Mouse (Mus musculus): ENCODE measurements around the gene Pi4k2a. TPM values are rescaled to one million over a fixed set of nuclear protein-coding genes. Genes with fewer than 3 reads are reported as not detected.

Pi4k2a gene
- 10 to 100 TPM; 12.0 to 26.5 TPM for polyA plus RNA-seq (2012; fragmentation: generic; extraction: Trizol)

DNA sequence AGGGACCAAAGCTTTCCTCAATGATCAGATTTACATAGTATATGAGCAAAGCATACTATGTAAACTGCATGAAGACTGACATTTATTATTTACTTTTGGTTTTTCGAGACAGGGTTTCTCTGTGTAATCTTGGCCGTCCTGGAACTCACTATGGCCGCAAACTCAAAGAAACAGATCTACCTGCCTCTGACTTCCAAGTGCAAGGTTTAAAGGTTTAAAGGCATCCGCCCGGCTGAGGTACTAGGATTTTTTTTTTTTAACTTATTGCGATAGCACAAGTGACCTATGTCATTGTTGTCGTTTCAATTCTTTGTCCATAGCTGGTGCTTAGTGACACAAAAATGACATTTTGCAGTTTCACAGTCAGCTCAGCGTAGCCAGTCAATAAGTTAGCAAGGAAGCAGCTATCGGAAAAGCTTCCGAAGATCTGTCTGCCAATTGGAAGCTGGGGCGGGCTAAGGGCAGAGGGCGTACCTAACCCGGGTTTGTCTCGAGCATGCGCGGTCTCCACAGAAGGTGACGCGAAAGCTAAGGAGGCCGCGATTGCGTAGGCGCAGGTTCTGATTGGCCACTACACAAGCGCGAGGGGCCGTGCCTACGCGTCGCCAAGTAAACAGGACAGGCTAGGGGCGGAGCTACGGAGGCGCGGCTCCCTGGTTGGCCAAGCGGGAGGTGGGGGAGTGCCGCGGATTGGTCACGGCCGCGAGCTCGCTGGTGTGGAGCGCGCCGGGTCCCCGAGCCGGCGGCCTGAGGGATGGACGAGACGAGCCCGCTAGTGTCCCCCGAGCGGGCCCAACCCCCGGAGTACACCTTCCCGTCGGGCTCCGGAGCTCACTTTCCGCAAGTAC, at the start of gene Pi4k2a:
Gene Pi4k2a (plus strand): TSS at position 723 of the 848 bp plus-strand sequence.

GRCm38 (mm10) chr19:42045269-42046102, 44.8 kb upstream of the Pi4k2a start, which contains the start of gene Hoga1:
TSS of gene Hoga1 (plus strand) at chr19:42045610.

DNA sequence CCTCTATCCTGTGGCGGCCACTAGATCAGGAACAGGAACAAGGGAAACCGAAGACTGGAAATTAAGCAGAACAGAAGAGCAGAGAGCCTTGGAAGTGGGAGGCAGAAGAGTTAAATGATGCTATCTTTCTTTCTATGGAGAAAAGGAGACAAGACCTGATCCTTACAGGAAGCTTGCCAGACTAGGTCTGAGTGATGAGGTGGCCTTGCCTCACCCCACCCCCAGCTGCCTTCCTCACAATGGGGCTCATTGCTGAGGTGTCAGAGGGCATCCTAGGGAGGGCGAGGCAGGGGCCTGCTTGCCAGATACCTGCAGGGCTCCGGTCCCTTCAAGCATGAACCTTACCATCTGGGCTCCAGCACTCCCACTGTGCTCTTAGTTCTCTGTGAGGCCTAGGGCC, 38.3 kb upstream of the Pi4k2a start, which contains the start of gene 4933411K16Rik:
Gene 4933411K16Rik (plus strand): TSS at position 301 of the 400 bp plus-strand sequence.

GRCm38 (mm10) chr19:42086166-42086565, 4.1 kb upstream of the Pi4k2a start, which contains the start of gene Morn4:
TSS of gene Morn4 (minus strand) at chr19:42086357.

GRCm38 (mm10) chr19:42128787-42129508, 38.7 kb downstream of the Pi4k2a start, which contains the start of gene Avpi1:
TSS of gene Avpi1 (minus strand) at chr19:42129059.

DNA sequence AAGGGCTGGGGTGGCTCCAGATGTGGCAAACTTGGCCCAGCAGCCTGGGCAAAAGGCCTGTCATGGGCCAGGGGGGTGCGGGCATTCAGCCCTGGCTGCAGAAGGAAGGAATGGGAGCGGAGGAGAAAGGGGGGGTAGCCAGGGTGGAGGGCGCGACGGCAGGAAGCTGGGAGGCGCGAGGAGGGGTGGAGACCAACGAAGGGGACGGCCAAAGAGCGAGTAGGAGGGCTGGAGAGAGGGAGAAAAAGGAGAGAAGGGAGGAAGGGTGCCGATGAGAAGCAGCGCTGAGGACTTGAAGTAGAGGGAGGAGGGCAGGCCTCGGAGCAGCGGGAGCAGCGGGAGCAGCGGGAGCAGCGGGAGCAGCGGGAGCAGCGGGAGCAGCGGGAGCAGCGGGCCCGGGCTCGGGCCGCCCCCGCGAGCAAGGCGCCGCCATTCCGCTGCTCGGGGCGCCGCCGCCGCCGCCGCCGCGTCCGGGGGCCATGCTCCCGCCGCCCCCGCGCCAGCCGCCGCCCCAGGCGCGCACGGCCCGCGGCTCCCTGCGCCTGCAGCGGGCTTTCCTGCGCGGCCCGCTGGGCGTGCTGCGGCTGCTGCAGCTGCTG, 57.0 kb downstream of the Pi4k2a start, which contains the start of gene Marveld1:
Gene Marveld1 (plus strand): TSS at position 231 of the 599 bp plus-strand sequence.

DNA sequence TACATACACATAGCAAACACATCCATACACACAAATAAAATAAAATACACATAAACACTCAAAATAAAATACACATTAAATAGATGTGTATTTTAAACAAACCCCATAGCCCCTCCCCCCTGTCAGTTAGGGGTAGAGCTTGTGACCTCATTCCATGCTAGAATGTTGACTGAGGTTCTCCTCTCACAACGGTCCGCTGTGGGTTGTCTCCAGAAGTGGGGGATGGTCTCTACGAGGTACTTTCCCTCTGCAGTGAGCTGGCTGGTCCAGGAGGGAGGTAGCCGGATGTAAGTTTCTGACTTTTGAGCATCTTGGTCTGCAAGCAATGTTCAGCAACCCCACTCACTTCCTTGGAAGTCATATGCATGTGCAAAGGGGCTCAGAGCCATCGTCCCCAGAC, 73.5 kb downstream of the Pi4k2a start, which contains the start of gene Zfyve27:
Gene Zfyve27 (plus strand): TSS at position 188 of the 400 bp plus-strand sequence.

Other genes with a start within 250 kb of the Pi4k2a start
- 1 to 10 TPM in 1 of 2 experiments, under 1 TPM in 1; 0.50 to 4.9 TPM for gene Frat2, start 242.3 kb upstream of the Pi4k2a start, polyA plus RNA-seq (2012; fragmentation: generic; extraction: Trizol)
- gene Rrp12, start 194.3 kb upstream of the Pi4k2a start, polyA plus RNA-seq (2012; fragmentation: generic; extraction: Trizol): 10 to 100 TPM in 1 of 2 experiments, 1 to 10 TPM in 1; 5.0 to 21.2 TPM
- 100 to 1,000 TPM; 304 to 538 TPM for gene Pgam1, start 178.5 kb upstream of the Pi4k2a start, polyA plus RNA-seq (2012; fragmentation: generic; extraction: Trizol)
- gene Exosc1, start 157.0 kb upstream of the Pi4k2a start, polyA plus RNA-seq (2012; fragmentation: generic; extraction: Trizol): 10 to 100 TPM; 21.8 to 30.0 TPM
- 10 to 100 TPM; 48.3 to 54.1 TPM for gene Zdhhc16, start 157.0 kb upstream of the Pi4k2a start, polyA plus RNA-seq (2012; fragmentation: generic; extraction: Trizol)
- 10 to 100 TPM; 24.7 to 41.5 TPM for gene Mms19, start 109.3 kb upstream of the Pi4k2a start, polyA plus RNA-seq (2012; fragmentation: generic; extraction: Trizol)
- gene Ubtd1, start 108.7 kb upstream of the Pi4k2a start, polyA plus RNA-seq (2012; fragmentation: generic; extraction: Trizol): 10 to 100 TPM; 51.9 to 95.9 TPM
- gene Ankrd2, start 54.5 kb upstream of the Pi4k2a start, polyA plus RNA-seq (2012; fragmentation: generic; extraction: Trizol): under 1 TPM; 0.08 to 0.25 TPM
- gene Hoga1, start 44.9 kb upstream of the Pi4k2a start, polyA plus RNA-seq (2012; fragmentation: generic; extraction: Trizol): 1 to 10 TPM in 1 of 2 experiments, under 1 TPM in 1; 0.44 to 3.4 TPM
- gene 4933411K16Rik, start 38.2 kb upstream of the Pi4k2a start, polyA plus RNA-seq (2012; fragmentation: generic; extraction: Trizol): under 1 TPM; 0.02 to 0.35 TPM
- 10 to 100 TPM; 17.0 to 38.3 TPM for gene Morn4, start 4.1 kb upstream of the Pi4k2a start, polyA plus RNA-seq (2012; fragmentation: generic; extraction: Trizol)
- 100 to 1,000 TPM in 1 of 2 experiments, 10 to 100 TPM in 1; 94.1 to 242 TPM for gene Avpi1, start 38.6 kb downstream of the Pi4k2a start, polyA plus RNA-seq (2012; fragmentation: generic; extraction: Trizol)
- gene Marveld1, start 56.9 kb downstream of the Pi4k2a start, polyA plus RNA-seq (2012; fragmentation: generic; extraction: Trizol): 100 to 1,000 TPM in 1 of 2 experiments, 10 to 100 TPM in 1; 28.1 to 111 TPM
- gene Zfyve27, start 73.5 kb downstream of the Pi4k2a start, polyA plus RNA-seq (2012; fragmentation: generic; extraction: Trizol): 10 to 100 TPM in 1 of 2 experiments, 1 to 10 TPM in 1; 5.6 to 20.4 TPM
- under 1 TPM in 1 of 2 experiments, not detected in 1; 0.05 TPM for gene Sfrp5, start 111.8 kb downstream of the Pi4k2a start, polyA plus RNA-seq (2012; fragmentation: generic; extraction: Trizol)
- under 1 TPM; 0.06 to 0.12 TPM for gene Golga7b, start 157.1 kb downstream of the Pi4k2a start, polyA plus RNA-seq (2012; fragmentation: generic; extraction: Trizol)